Mouse (Mus musculus) midbrain, embryonic 11.5 days (tissue): Measurements from ENCODE around the gene Proser3. TPM values are rescaled to one million over a fixed set of nuclear protein-coding genes. Genes with fewer than 3 reads are reported as not detected.
A peak's percentile ranks its signal among the peaks of the same experiment; 100 is the strongest.

Source experiments
- ATAC-seq: fragments of 200-750 bp; cut with Nextera tagmentation; 2 replicates; pipeline ENCODE4 v1.8.0; 2017; ENCODE audit warnings: moderate TSS enrichment, moderate library complexity; ENCODE audit not compliant: low FRiP score
- DNase-seq: peaks from one replicate; pipeline ENCODE4 v3.0.0; 2015; ENCODE audit warnings: low spot score; ENCODE audit errors: missing footprints
- H3K27ac ChIP-seq: fragments of 300-500 bp; sonication (generic); 2 replicates; pipeline ENCODE4 v1.5.1; 2014; ENCODE audit warnings: low read depth, low read length
- H3K27me3 ChIP-seq: fragments of 300-500 bp; sonication (generic); 2 replicates; pipeline ENCODE4 v1.6.1; 2014; ENCODE audit warnings: mild to moderate bottlenecking, low read length, moderate library complexity, mixed read lengths; ENCODE audit not compliant: control insufficient read depth, insufficient read depth
- H3K36me3 ChIP-seq: fragments of 300-500 bp; sonication (generic); 2 replicates; pipeline ENCODE4 v1.6.1; 2014; ENCODE audit warnings: mild to moderate bottlenecking, low read length, moderate library complexity, mixed read lengths; ENCODE audit not compliant: control insufficient read depth, insufficient read depth
- H3K4me1 ChIP-seq: fragments of 300-500 bp; sonication (generic); 2 replicates; pipeline ENCODE4 v1.6.1; 2014; ENCODE audit warnings: low read length; ENCODE audit not compliant: control insufficient read depth, insufficient read depth
- H3K4me2 ChIP-seq: fragments of 300-500 bp; sonication (generic); 2 replicates; pipeline ENCODE4 v1.6.1; 2014; ENCODE audit warnings: mild to moderate bottlenecking, moderate library complexity
- H3K4me3 ChIP-seq: fragments of 300-500 bp; sonication (generic); 2 replicates; pipeline ENCODE4 v1.5.1; 2014; ENCODE audit warnings: low read depth, low read length
- H3K9ac ChIP-seq: fragments of 300-500 bp; sonication (generic); 2 replicates; pipeline ENCODE4 v1.6.1; 2014; ENCODE audit warnings: low read length
- H3K9me3 ChIP-seq: fragments of 300-500 bp; sonication (generic); 2 replicates; pipeline ENCODE4 v1.6.1; 2016; ENCODE audit warnings: low read length; ENCODE audit not compliant: control insufficient read depth
- WGBS: fragments of 180-500 bp; shearing (Covaris S2); extraction: QIAGEN DNeasy Blood & Tissue Kit; methylation state at CpG from one replicate; pipeline ENCODE4 v1.1.7; 2014; 5-methylcytosine and 5-hydroxymethylcytosine counted together
- polyA plus RNA-seq: library from polyadenylated mRNA; unstranded; fragments of >200 nt; fragmentation: Nextera tagmentation; extraction: Ambion mirVana; gene quantifications from 2 replicates; pipeline ENCODE4 v1.2.1, GENCODE M21; 2014

Gene Proser3
- polyA plus RNA-seq, 1 experiment from 2014 or later, result 11.3 TPM

- H3K36me3 ChIP-seq, result no peaks in the 10 kb centered on the region
- H3K4me3 ChIP-seq, result no peak overlapping the region
- no peak overlapping the region for H3K27ac ChIP-seq
- WGBS, result 65% methylated on average over 5 of the region's 5 CpGs
- ATAC-seq, result no peak
- H3K9ac ChIP-seq, result no peak overlapping the region
- peaks cover 5% of the 10 kb centered on the region; the same call in 1 of the 2 replicates for H3K4me1 ChIP-seq
- no peak overlapping the region for H3K4me2 ChIP-seq
- H3K27me3 ChIP-seq, result no peaks in the 10 kb centered on the region
- no peaks in the 10 kb centered on the region for H3K9me3 ChIP-seq
- peak; percentile 62 for DNase-seq
These were observed 40.8 kb upstream of the Proser3 start for GRCm38 (mm10) chr7:30592772-30593423.

DNA sequence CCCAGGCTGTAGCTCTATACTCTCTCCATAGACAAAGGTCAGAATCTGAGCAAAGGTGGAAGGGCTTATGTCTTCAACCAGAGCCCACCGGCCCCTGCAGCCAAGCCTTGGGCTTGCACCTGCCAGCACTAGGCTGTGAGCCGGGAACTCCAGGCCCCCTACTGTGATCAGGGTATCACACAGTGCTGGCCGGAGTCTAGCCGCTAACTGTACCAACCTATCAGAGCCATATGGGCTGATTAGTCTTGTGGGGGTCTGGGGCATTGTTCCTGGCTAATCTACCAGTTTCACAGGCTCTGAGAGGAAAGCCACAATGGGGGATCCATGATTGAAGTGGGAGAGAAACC lies 39.5 kb upstream of the Proser3 start:
- H3K4me3 ChIP-seq, result no peak overlapping the region
- no peak for DNase-seq
- H3K9ac ChIP-seq, result no peak overlapping the region
- H3K4me2 ChIP-seq, result no peak overlapping the region
- peaks cover 17% of the 10 kb centered on the region for H3K4me1 ChIP-seq
- no peak overlapping the region for H3K27ac ChIP-seq
- 39% methylated on average over 4 of the region's 4 CpGs for WGBS
- ATAC-seq, result no peak
- no peaks in the 10 kb centered on the region for H3K27me3 ChIP-seq
- H3K36me3 ChIP-seq, result peaks cover 1% of the 10 kb centered on the region; the same call in 1 of the 2 replicates
- H3K9me3 ChIP-seq, result no peaks in the 10 kb centered on the region

GRCm38 (mm10) chr7:30590927-30591604 lies 39.0 kb upstream of the Proser3 start:
- 87% methylated on average over 9 of the region's 9 CpGs for WGBS
- DNase-seq, result no peak
- no peak overlapping the region for H3K9ac ChIP-seq

GRCm38 (mm10) chr7:30589435-30590301 lies 37.6 kb upstream of the Proser3 start:
- Histone ChIP-seq H3K27me3 (no peaks in the 10 kb centered on the region), H3K9ac (peak overlapping the region; percentile 71), H3K4me1 (peaks cover 17% of the 10 kb centered on the region), H3K9me3 (no peaks in the 10 kb centered on the region), H3K4me2 (peak overlapping the region; percentile 77), H3K36me3 (peaks cover 12% of the 10 kb centered on the region; the same call in 1 of the 2 replicates), H3K27ac (peak overlapping the region; percentile 81), H3K4me3 (peak overlapping the region; percentile 96)
- DNase-seq (peak; percentile 99), ATAC-seq (peak; percentile 64)
- 33% methylated on average over 39 of the region's 40 CpGs for WGBS

More at GRCm38 (mm10) chr7:30590927-30591604, 39.0 kb upstream of the Proser3 start:
- ATAC-seq, result no peak
- H3K4me1 ChIP-seq, result peaks cover 17% of the 10 kb centered on the region
- H3K4me2 ChIP-seq, result no peak overlapping the region
- H3K27me3 ChIP-seq, result no peaks in the 10 kb centered on the region
- no peaks in the 10 kb centered on the region for H3K9me3 ChIP-seq
- H3K36me3 ChIP-seq, result peaks cover 6% of the 10 kb centered on the region; the same call in 1 of the 2 replicates
- H3K27ac ChIP-seq, result no peak overlapping the region
- no peak overlapping the region for H3K4me3 ChIP-seq

DNA sequence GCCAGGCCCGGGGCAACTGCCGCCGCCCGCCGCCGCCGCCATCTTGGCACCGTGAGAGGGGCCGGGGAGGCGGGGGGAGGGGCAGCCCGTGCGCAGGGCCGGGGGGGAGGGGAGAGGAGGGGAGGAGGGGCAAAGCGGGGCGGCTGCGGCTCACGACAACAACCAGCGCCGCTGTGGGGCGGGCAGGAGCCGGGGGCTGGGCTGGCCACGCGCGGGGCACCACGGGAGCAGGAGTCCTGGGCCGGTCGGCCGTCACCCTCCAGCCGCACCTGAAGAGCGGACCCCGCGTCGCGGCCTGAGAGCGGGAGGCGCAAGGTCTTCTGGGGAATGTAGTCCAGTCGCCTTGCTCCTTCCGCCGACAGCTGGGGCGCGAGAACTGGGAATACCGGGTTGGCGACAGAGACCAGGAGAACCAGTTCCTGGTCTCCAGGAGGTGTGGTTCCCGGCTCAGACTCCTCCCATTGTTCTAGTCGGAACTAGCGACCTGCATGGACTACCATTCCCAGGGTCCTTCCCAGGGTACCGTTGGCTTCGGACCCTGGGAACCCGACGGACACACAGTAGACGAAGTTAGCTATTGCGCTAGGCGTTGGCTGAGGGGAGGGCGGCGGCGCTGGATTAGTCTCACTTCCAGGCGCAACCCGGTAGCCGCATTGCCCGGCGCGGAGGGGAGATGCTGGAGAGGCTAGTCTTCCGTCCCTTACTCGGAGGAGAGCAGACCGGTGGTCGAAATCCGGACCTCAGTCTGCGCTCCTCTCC lies 36.8 kb upstream of the Proser3 start, which contains the start of gene Kmt2b:
TSS of gene Kmt2b (minus strand) at position 51 of the 759 bp plus-strand sequence.
- peak; percentile 97 for ATAC-seq
- H3K27me3 ChIP-seq, result no peaks in the 10 kb centered on the region
- H3K36me3 ChIP-seq, result peaks cover 15% of the 10 kb centered on the region; the same call in 1 of the 2 replicates
- WGBS, result under 1% methylated on average over 54 of the region's 68 CpGs
- H3K4me2 ChIP-seq, result peak within 1 kb of the TSS; percentile 86
- peak within 1 kb of the TSS; percentile 96 for H3K4me3 ChIP-seq
- H3K9ac ChIP-seq, result peak within 1 kb of the TSS; percentile 97
- H3K27ac ChIP-seq, result peak within 1 kb of the TSS; percentile 81
- peaks cover 17% of the 10 kb centered on the region for H3K4me1 ChIP-seq
- no peaks in the 10 kb centered on the region for H3K9me3 ChIP-seq
- peak; percentile 99 for DNase-seq

DNA sequence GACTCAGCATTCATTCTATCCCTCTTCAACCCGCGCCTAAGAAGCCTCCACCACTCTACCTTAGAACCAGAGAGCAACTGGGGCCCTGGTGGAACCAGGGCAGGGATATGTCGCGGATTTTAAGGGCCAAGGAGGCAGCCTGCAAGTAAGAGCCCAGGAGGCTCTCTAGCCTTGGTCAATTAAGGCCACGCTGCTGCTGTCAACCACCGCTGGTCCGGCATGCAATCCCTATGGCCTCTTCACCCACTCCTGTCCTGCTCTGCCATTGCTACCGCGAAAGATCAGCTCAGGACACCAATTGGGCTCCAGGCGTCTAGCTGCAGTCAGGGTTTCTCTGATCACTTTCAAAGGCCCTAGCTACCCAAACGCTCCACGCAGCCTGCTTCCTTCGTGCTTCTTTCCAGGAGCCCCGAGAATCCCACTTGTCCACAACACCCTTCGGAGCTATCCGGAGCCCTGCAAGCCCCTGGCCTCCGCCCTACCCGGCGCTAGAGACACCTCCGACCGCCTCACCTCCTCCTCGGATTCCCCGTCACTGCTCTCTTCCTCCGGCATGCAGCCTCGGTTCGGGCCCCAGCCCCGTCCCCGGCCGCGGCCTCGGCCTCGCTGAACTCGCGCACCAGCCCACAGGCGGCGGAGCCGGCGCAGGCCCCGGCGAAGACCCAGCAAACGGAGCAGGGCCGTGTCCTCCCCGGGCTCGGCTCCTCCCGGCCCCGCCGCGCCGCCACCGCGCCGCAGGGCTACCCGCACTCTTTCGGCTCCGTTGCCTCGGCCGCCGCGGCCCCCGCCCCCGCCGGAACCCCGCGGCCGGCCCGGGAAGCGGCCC lies 36.0 kb upstream of the Proser3 start:
- peak overlapping the region; percentile 97 for H3K9ac ChIP-seq
- WGBS, result under 1% methylated on average over 55 of the region's 67 CpGs
- H3K4me1 ChIP-seq, result peaks cover 17% of the 10 kb centered on the region
- peak; percentile 59 for ATAC-seq
- peak overlapping the region; percentile 80 for H3K27ac ChIP-seq
- H3K4me3 ChIP-seq, result peak overlapping the region; percentile 96
- DNase-seq, result peak; percentile 95
- peak overlapping the region; percentile 86 for H3K4me2 ChIP-seq
- H3K36me3 ChIP-seq, result peaks cover 19% of the 10 kb centered on the region; the same call in 1 of the 2 replicates
- H3K27me3 ChIP-seq, result no peaks in the 10 kb centered on the region
- H3K9me3 ChIP-seq, result no peaks in the 10 kb centered on the region

DNA sequence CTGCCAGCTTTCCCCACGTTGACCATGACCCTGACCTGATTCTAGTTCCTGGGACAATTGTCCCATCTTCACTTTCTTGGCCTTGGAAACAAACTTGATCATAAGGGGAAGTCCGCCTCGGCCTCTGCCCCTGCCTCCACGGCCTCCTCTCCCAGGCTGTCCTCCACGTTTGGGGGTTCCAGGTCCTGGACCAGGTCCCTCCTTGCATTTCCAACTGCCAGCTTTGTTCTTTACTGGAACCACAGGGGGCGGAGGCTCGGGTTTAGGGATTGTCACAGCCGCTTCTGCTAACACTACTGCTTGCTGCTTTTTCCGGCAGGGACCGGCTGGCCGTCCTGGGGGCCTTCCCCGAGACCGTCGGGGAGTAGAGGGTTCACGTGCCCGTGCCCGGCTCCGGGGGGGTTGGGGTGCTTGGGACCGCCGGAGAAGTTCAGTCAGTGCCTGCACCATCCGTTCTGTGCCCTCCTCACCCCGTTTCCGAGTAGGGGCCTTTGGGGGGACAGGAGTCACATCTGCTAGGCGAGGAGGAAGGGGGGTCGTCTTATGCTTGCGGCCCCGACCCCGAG lies 34.4 kb upstream of the Proser3 start:
- H3K4me1 ChIP-seq, result peaks cover 17% of the 10 kb centered on the region
- H3K4me2 ChIP-seq, result peak overlapping the region; percentile 86
- no peaks in the 10 kb centered on the region for H3K27me3 ChIP-seq
- DNase-seq, result peak; percentile 67
- H3K4me3 ChIP-seq, result no peak overlapping the region
- H3K9me3 ChIP-seq, result no peaks in the 10 kb centered on the region
- H3K36me3 ChIP-seq, result peaks cover 24% of the 10 kb centered on the region
- 89% methylated on average over 28 of the region's 28 CpGs for WGBS
- peak overlapping the region; percentile 97; the same call in 1 of the 2 replicates for H3K9ac ChIP-seq
- no peak overlapping the region for H3K27ac ChIP-seq
- ATAC-seq, result no peak
